Mouse (Mus musculus) MEL-GATA-1-ER (cell line): ENCODE data around the gene Pdxp.

ENCODE experiments used
- DNase-seq: peaks from one replicate; pipeline ENCODE4 v3.0.0-alpha.2; 2012; ENCODE audit warnings: low read depth; ENCODE audit errors: extremely low read depth

The Pdxp gene

GRCm38 (mm10) chr15:78927788-78928457 is 14.2 kb downstream of the Pdxp start:
- peak; percentile 91 for DNase-seq

GRCm38 (mm10) chr15:78928539-78928938 is 14.8 kb downstream of the Pdxp start:
- no peak for DNase-seq

- no peak for DNase-seq
These were observed 16.5 kb downstream of the Pdxp start for GRCm38 (mm10) chr15:78930192-78930706.

- no peak for DNase-seq
These were observed 17.2 kb downstream of the Pdxp start for GRCm38 (mm10) chr15:78930801-78931426.

DNA sequence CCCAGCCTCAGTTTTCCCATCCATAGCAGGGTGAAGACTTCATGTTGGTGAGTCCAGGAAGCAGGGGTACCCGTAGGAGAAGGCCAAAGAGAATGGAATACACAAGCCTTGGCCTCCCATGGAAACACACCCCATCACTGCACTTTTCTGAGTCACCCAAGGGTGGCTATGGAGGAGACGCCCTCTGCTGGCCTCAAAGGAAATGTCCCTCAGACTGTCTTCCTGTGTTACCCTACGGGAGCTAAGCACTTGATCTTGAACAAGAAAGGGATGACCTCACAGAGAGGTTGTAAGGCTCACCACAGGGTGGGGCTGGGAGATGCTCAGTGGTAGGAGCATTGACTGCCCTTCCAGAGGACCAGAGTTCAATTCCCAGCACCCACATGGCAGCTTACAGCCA is 17.9 kb downstream of the Pdxp start:
- DNase-seq, result peak; percentile 85

GRCm38 (mm10) chr15:78934784-78935320 is 21.1 kb downstream of the Pdxp start, which contains the start of gene Nol12:
Gene Nol12, plus strand, starts transcription at chr15:78934933.
- DNase-seq, result peak; percentile 84

DNA sequence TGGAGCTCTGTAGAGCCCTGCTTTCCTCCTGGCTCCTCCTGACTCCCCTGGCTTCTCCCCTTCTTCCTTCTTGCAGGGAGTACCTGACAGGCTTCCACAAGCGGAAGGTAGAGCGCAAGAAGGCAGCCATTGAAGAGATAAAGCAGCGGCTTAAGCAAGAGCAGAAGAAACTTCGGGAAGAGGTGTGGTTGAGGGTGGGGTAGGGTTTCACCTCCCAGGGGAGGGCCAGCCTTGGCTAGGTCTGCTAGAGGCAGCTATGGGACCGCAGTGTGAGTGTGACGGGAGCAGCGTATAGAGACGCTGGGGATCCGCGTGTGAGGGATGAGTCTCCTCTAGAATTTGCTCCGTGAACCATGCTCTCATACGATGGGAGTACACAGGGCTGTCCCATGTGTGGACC is 22.7 kb downstream of the Pdxp start:
- no peak for DNase-seq

- DNase-seq, result no peak
These were observed 23.6 kb downstream of the Pdxp start for GRCm38 (mm10) chr15:78937311-78937710.

- no peak for DNase-seq
These were observed 24.2 kb downstream of the Pdxp start for GRCm38 (mm10) chr15:78937963-78938362.

DNA sequence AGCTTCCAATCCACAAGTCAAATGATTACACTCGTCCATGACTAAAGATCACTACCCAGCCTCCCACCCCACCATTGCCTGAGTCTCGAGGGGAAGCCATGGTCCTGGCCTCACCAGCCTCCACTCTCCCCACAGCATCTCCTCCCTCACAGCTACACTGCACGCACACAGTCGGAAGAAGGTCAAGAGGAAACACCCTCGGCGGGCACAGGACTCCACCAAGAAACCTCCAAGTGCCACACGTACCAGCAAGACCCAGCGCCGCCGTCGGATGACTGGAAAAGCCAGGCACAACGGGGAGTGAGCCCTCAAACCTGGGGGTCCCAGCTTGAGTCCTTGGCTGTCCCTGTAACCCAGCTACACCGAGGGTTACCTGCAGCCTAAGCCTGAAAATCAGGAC is 26.6 kb downstream of the Pdxp start:
- DNase-seq, result no peak

GRCm38 (mm10) chr15:78942663-78943062 is 28.9 kb downstream of the Pdxp start:
- no peak for DNase-seq

- DNase-seq, result peak; percentile 37
These were observed 32.5 kb downstream of the Pdxp start for GRCm38 (mm10) chr15:78946232-78946631.

GRCm38 (mm10) chr15:78947657-78948056 is 33.9 kb downstream of the Pdxp start, which contains the start of gene Triobp:
Gene Triobp, plus strand, starts transcription at chr15:78947724.
- peak; percentile 88 for DNase-seq

DNA sequence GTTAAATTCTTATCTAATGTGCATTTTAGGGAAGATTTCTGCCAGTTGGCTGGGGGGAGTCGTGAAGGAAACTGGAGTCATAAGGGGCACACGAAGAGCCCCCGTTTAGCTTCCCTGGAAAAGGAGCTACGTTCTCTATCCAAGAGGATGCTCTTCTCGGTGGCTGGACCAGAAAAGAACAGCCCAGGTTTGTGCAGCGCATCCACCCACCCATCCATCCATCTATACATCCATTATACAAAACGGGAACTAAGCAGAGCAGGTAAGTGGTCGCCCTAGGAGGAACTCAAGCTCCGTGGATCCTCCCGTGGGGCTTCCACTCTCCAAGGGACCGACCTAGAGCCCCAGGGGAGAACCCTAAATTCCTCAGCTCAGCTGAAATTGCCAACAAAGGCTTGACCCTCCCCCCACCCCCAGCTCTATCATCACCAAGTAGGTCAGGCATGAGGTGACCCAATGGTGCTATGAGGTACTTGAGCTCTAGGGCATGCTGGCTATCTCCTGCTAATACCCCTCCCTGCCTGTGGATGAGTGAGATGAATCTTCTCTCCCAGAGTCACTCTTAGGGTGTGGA is 34.5 kb downstream of the Pdxp start:
- no peak for DNase-seq

DNA sequence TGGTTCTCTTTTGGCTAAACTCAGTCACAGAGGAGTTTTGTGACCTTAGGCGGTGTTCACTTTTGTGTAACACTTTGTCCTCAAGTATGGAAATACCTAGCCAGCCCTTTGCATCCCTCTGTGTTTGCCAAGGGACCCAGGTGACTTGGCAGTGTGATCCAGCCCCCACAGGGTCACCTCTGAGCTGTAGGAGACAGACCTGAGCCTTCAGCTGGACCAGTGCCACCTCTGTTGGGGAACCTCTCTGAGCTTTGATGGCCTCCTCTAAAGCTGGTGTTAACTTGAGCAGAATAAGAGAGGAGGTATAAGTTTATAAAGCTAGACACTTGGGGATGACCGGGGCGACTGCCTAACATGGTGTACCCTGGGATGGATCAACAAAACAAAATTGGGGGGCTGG is 35.2 kb downstream of the Pdxp start:
- DNase-seq, result no peak

DNA sequence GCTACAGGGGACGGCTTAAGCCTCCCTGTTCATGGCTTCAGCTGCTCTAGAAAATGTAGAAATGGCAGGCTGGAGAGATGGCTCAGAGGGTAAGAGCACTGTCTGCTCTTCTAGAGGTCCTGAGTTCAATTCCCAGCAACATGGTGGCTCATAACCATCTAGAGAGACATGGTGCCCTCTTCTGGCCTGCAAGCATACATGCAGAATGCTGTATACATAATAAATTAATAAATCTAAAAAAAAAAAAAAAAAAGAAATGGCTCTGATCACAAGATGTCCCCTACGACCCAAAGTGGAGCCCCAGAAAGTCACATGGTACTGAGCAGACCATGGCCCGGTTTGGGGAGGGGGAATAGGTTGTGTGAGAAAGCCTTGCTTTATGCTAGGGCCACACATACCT is 41.9 kb downstream of the Pdxp start:
- DNase-seq, result no peak

GRCm38 (mm10) chr15:78956351-78956750 is 42.6 kb downstream of the Pdxp start:
- peak; percentile 31 for DNase-seq

GRCm38 (mm10) chr15:78957021-78957420 is 43.3 kb downstream of the Pdxp start:
- no peak for DNase-seq

GRCm38 (mm10) chr15:78959537-78959936 is 45.8 kb downstream of the Pdxp start:
- DNase-seq, result no peak

GRCm38 (mm10) chr15:78960088-78960487 is 46.4 kb downstream of the Pdxp start:
- DNase-seq, result no peak

DNA sequence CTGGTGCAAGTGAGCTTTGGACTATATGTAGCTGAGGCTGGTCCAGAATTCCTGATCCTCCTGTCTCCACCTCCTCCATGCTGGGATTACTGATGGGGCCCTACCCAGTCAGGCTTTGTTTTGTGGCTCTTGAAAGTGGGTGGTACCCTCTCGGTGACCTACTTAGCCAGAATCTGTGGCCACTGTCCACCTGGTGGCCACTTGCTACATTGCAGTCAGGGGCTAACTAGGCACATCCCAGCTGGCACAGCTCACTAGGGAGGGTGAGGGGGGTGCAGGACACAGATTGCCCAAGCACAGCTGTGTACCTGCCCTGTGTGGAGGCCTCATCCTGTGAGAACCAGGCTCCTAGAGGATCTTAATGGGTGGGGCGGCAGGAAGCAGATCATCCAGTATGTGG is 49.2 kb downstream of the Pdxp start:
- DNase-seq, result no peak
